Comparison of ENCODE assay signal across 15 mouse cellular contexts in the genomic region with DNA sequence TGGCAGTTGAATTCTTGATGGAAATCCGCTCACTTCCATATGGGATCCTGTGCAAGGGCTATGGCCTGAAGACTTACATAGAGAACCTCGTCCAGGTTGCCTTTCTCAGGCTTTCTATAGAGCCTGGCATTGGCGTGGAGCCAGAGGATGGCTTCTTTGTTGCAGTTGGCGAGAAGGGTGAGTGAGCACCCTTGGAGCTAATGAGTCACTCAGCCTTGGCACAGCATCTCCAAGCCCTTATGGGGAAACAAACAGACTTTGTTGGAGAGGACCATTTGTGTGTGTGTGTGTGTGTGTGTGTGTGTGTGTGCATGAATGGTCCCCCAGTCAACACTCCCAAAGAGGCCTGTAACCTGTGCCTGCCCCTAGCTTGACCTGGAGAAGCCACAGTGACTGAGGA. TPM values are rescaled to one million over a fixed set of nuclear protein-coding genes. Genes with fewer than 3 reads are reported as not detected.
DNase-seq lines count a peak whose midpoint lies in the region; ATAC-seq and TF ChIP-seq lines count a peak whose summit lies in the region.
"Had no signal": no experiment of that assay in that cellular context is flagged by ENCODE, and none has a peak within 500 bp of the region (broad histone marks: within the 10 kb centered on the region; RNA-seq: fewer than 3 reads in every experiment).

No protein-coding gene starts in this region.

- no peaks in the 10 kb centered on the region for H3K36me3 ChIP-seq in kidney, adult 2 months (ENCODE audit: control insufficient read depth, insufficient read depth, low read length)
- no peaks in the 10 kb centered on the region for H3K36me3 ChIP-seq in kidney, embryonic 16.5 days (ENCODE audit: insufficient read depth, low read length)
- no peaks in the 10 kb centered on the region for H3K36me3 ChIP-seq in midbrain, embryonic 11.5 days (ENCODE audit: control insufficient read depth, insufficient read depth, low read length)
- H3K36me3 ChIP-seq in embryonic facial prominence, embryonic 10.5 days (replicated peaks) = no peaks in the 10 kb centered on the region
- H3K36me3 ChIP-seq in intestine, postnatal 0 days (ENCODE audit: control insufficient read depth, insufficient read depth) = no peaks in the 10 kb centered on the region
- H3K36me3 ChIP-seq: forebrain, embryonic 12.5 days had no signal

- DNase-seq in kidney, adult 2 months = peak; percentile 80
- peak; percentile 81 for DNase-seq in NIH3T3 (ENCODE audit: low read depth)
- peak; percentile 90 for DNase-seq in brain, adult 2 months (ENCODE audit: low read depth, low spot score)
- peak; percentile 75 for DNase-seq in gonadal fat pad, adult 2 months (ENCODE audit: low read depth)
- no peak for DNase-seq in midbrain, embryonic 11.5 days (ENCODE audit: low spot score, missing footprints)
- no peak for DNase-seq in embryonic facial prominence, embryonic 10.5 days (ENCODE audit: low spot score)
- DNase-seq: embryo, embryonic 11 days; gastrocnemius, postnatal 36 days; heart, postnatal 36 days; liver; lung, postnatal 36 days; right cerebral cortex, postnatal 25 days had no signal

- no peak overlapping the region for H3K4me3 ChIP-seq in kidney, adult 2 months (ENCODE audit: insufficient read depth, low read depth, low read length)
- H3K4me3 ChIP-seq in kidney, embryonic 16.5 days (ENCODE audit: low read length) = no peak overlapping the region
- H3K4me3 ChIP-seq in midbrain, embryonic 11.5 days (ENCODE audit: low read depth, low read length) = no peak overlapping the region
- no peak overlapping the region for H3K4me3 ChIP-seq in embryonic facial prominence, embryonic 10.5 days
- H3K4me3 ChIP-seq in intestine, postnatal 0 days (ENCODE audit: low read depth, low read length) = no peak overlapping the region
- H3K4me3 ChIP-seq: forebrain, embryonic 12.5 days had no signal

- no peaks in the 10 kb centered on the region for H3K9me3 ChIP-seq in kidney, embryonic 16.5 days (ENCODE audit: low read length)
- no peaks in the 10 kb centered on the region for H3K9me3 ChIP-seq in midbrain, embryonic 11.5 days (ENCODE audit: control insufficient read depth, low read length)
- no peaks in the 10 kb centered on the region for H3K9me3 ChIP-seq in embryonic facial prominence, embryonic 10.5 days
- H3K9me3 ChIP-seq in intestine, postnatal 0 days (ENCODE audit: control insufficient read depth) = no peaks in the 10 kb centered on the region
- H3K9me3 ChIP-seq: forebrain, embryonic 12.5 days had no signal

- H3K27me3 ChIP-seq in kidney, adult 2 months (replicated peaks; ENCODE audit: control insufficient read depth, insufficient read depth, low read length) = no peaks in the 10 kb centered on the region
- no peaks in the 10 kb centered on the region for H3K27me3 ChIP-seq in kidney, embryonic 16.5 days (ENCODE audit: insufficient read depth, low read length)
- H3K27me3 ChIP-seq in midbrain, embryonic 11.5 days (ENCODE audit: control insufficient read depth, insufficient read depth, low read length) = no peaks in the 10 kb centered on the region
- H3K27me3 ChIP-seq in embryonic facial prominence, embryonic 10.5 days (replicated peaks; ENCODE audit: low read depth, poor library complexity, severe bottlenecking) = no peaks in the 10 kb centered on the region
- no peaks in the 10 kb centered on the region for H3K27me3 ChIP-seq in intestine, postnatal 0 days (replicated peaks; ENCODE audit: control insufficient read depth, insufficient read depth, low read length)
- H3K27me3 ChIP-seq: forebrain, embryonic 12.5 days had no signal

- no peak overlapping the region for H3K9ac ChIP-seq in kidney, embryonic 16.5 days (replicated peaks; ENCODE audit: low read length)
- H3K9ac ChIP-seq in midbrain, embryonic 11.5 days (ENCODE audit: low read length) = no peak overlapping the region
- H3K9ac ChIP-seq in intestine, postnatal 0 days (ENCODE audit: low read depth, low read length) = no peak overlapping the region
- H3K9ac ChIP-seq: forebrain, embryonic 12.5 days had no signal

- no peak overlapping the region for H3K4me2 ChIP-seq in kidney, embryonic 16.5 days (replicated peaks; ENCODE audit: low read depth, low read length)
- no peak overlapping the region for H3K4me2 ChIP-seq in midbrain, embryonic 11.5 days
- no peak overlapping the region for H3K4me2 ChIP-seq in intestine, postnatal 0 days (replicated peaks; ENCODE audit: low read depth)
- H3K4me2 ChIP-seq: forebrain, embryonic 12.5 days had no signal

- ATAC-seq in kidney, embryonic 16.5 days (ENCODE audit: low FRiP score, low TSS enrichment) = no peak
- no peak for ATAC-seq in midbrain, embryonic 11.5 days (ENCODE audit: low FRiP score)
- ATAC-seq in intestine, postnatal 0 days = no peak

- 66% methylated on average over 4 of the region's 4 CpGs for WGBS in kidney, adult 2 months
- WGBS in kidney, embryonic 16.5 days = 85% methylated on average over 4 of the region's 4 CpGs
- 85% methylated on average over 4 of the region's 4 CpGs for WGBS in midbrain, embryonic 11.5 days
- WGBS in embryonic facial prominence, embryonic 10.5 days = 92% methylated on average over 4 of the region's 4 CpGs
- WGBS in intestine, postnatal 0 days = 85% methylated on average over 4 of the region's 4 CpGs

- TF ChIP-seq POLR2A in kidney, adult 2 months (IDR thresholded peaks at IDR 0.05; ENCODE audit: low read depth, low read length) = no peak

- H3K4me1 ChIP-seq in kidney, adult 2 months (ENCODE audit: control insufficient read depth, insufficient read depth, low read length) = peaks cover 15% of the 10 kb centered on the region
- peaks cover 6% of the 10 kb centered on the region for H3K4me1 ChIP-seq in kidney, embryonic 16.5 days (ENCODE audit: insufficient read depth, low read length)
- H3K4me1 ChIP-seq in midbrain, embryonic 11.5 days (ENCODE audit: control insufficient read depth, insufficient read depth, low read length) = peaks cover 3% of the 10 kb centered on the region
- H3K4me1 ChIP-seq in embryonic facial prominence, embryonic 10.5 days = peaks cover 10% of the 10 kb centered on the region
- H3K4me1 ChIP-seq in intestine, postnatal 0 days (replicated peaks; ENCODE audit: control insufficient read depth, insufficient read depth, low read length) = peaks cover 7% of the 10 kb centered on the region

- no peak for TF ChIP-seq CTCF in kidney, adult 2 months (conservative IDR thresholded peaks at IDR 0.05; ENCODE audit: insufficient read depth, insufficient read length, low read depth, low read length)
- no peak for TF ChIP-seq CTCF in intestine, postnatal 0 days (IDR thresholded peaks at IDR 0.05; ENCODE audit: low read depth)

- peak overlapping the region; percentile 6; the same call in 1 of the 2 replicates for H3K27ac ChIP-seq in kidney, adult 2 months (ENCODE audit: insufficient read depth, low read depth, low read length)
- H3K27ac ChIP-seq in kidney, embryonic 16.5 days (ENCODE audit: low read length) = no peak overlapping the region
- H3K27ac ChIP-seq in midbrain, embryonic 11.5 days (ENCODE audit: low read depth, low read length) = no peak overlapping the region
- H3K27ac ChIP-seq in embryonic facial prominence, embryonic 10.5 days (replicated peaks) = no peak overlapping the region
- H3K27ac ChIP-seq in intestine, postnatal 0 days (ENCODE audit: low read depth, low read length) = no peak overlapping the region
- H3K27ac ChIP-seq: forebrain, embryonic 12.5 days had no signal

RNA-seq across cellular contexts. Expression of gene Maf, which starts 57.0 kb away (rescaled TPM):
- 42.4 and 44.3 TPM in 2 replicates for polyA plus RNA-seq in kidney, adult 2 months (2012; rRNA removed)
- polyA plus RNA-seq in kidney, embryonic 16.5 days (2015; fragmentation: Nextera tagmentation; extraction: Ambion mirVana) = 7.9 and 9.0 TPM in 2 replicates
- polyA plus RNA-seq in gonadal fat pad, adult 2 months (2012; rRNA removed) = 7.8 and 11.4 TPM in 2 replicates
- polyA plus RNA-seq in midbrain, embryonic 11.5 days (2014; fragmentation: Nextera tagmentation; extraction: Ambion mirVana) = 4.2 and 4.7 TPM in 2 replicates
- polyA plus RNA-seq in embryonic facial prominence, embryonic 10.5 days (2016; fragmentation: Nextera tagmentation; extraction: Ambion mirVana) = 2.3 and 2.7 TPM in 2 replicates
- 23.9 and 31.6 TPM in 2 replicates for polyA plus RNA-seq in intestine, postnatal 0 days (2015; fragmentation: Nextera tagmentation; extraction: Ambion mirVana)

Comparison
In these comparisons a context has a peak if more than half of its experiments do, and no peak if none do; other contexts are left out.
1. DNase-seq: peak in kidney, adult 2 months (single experiment), NIH3T3 (single experiment), brain, adult 2 months (single experiment) and gonadal fat pad, adult 2 months (single experiment); none in midbrain, embryonic 11.5 days (single experiment) and embryonic facial prominence, embryonic 10.5 days (single experiment).